Mouse (Mus musculus): ENCODE results near the gene Ppp1r12b. TPM values are rescaled to one million over a fixed set of nuclear protein-coding genes. Genes with fewer than 3 reads are reported as not detected.
A peak's percentile ranks its signal among the peaks of the same experiment; 100 is the strongest.

Ppp1r12b gene
- polyA plus RNA-seq, 1 experiment from 2014 or later, result 3.2 TPM

- H3K4me2 ChIP-seq (ENCODE audit: low read length), result no peak overlapping the region
- H3K9me3 ChIP-seq (replicated peaks; ENCODE audit: low read length), result no peaks in the 10 kb centered on the region
- H3K36me3 ChIP-seq (ENCODE audit: insufficient read depth, low read length), result peaks cover 18% of the 10 kb centered on the region; the same call in 1 of the 2 replicates
- H3K4me3 ChIP-seq (replicated peaks; ENCODE audit: low read depth, low read length), result no peak overlapping the region
- no peak for DNase-seq (ENCODE audit: low spot score)
- 72% methylated on average over 1 of the region's 1 CpGs for WGBS
- H3K9ac ChIP-seq (ENCODE audit: low read depth, low read length), result no peak overlapping the region
- peak; percentile 54 for TF ChIP-seq CTCF (IDR thresholded peaks at IDR 0.05; ENCODE audit: low read depth)
- no peaks in the 10 kb centered on the region for H3K4me1 ChIP-seq (replicated peaks; ENCODE audit: insufficient read depth, low read length)
- H3K27ac ChIP-seq, result no peak overlapping the region
- H3K27me3 ChIP-seq (ENCODE audit: insufficient read depth, low read length), result no peaks in the 10 kb centered on the region
- ATAC-seq (replicated peaks; ENCODE audit: low FRiP score, low read depth), result no peak
Measured at GRCm38 (mm10) chr1:134972920-134973319, 17.2 kb upstream of the Ppp1r12b start.

- Histone ChIP-seq H3K9ac (ENCODE audit: low read depth, low read length) (no peak overlapping the region), H3K27ac (no peak overlapping the region), H3K4me1 (replicated peaks; ENCODE audit: insufficient read depth, low read length) (no peaks in the 10 kb centered on the region), H3K4me3 (replicated peaks; ENCODE audit: low read depth, low read length) (no peak overlapping the region), H3K36me3 (ENCODE audit: insufficient read depth, low read length) (peaks cover 4% of the 10 kb centered on the region; the same call in 1 of the 2 replicates), H3K4me2 (ENCODE audit: low read length) (no peak overlapping the region), H3K27me3 (ENCODE audit: insufficient read depth, low read length) (no peaks in the 10 kb centered on the region), H3K9me3 (replicated peaks; ENCODE audit: low read length) (no peaks in the 10 kb centered on the region)
- 94% methylated on average over 2 of the region's 2 CpGs for WGBS
- ATAC-seq (replicated peaks; ENCODE audit: low FRiP score, low read depth) (no peak), DNase-seq (ENCODE audit: low spot score) (no peak)
- TF ChIP-seq CTCF (IDR thresholded peaks at IDR 0.05; ENCODE audit: low read depth), result no peak
Measured at GRCm38 (mm10) chr1:134965430-134965829, 9.7 kb upstream of the Ppp1r12b start.

GRCm38 (mm10) chr1:134962821-134963220 is 7.1 kb upstream of the Ppp1r12b start:
- Histone ChIP-seq H3K4me2 (ENCODE audit: low read length) (peak overlapping the region; percentile 73), H3K36me3 (ENCODE audit: insufficient read depth, low read length) (no peaks in the 10 kb centered on the region), H3K9ac (ENCODE audit: low read depth, low read length) (peak overlapping the region; percentile 68), H3K27me3 (ENCODE audit: insufficient read depth, low read length) (no peaks in the 10 kb centered on the region), H3K4me3 (replicated peaks; ENCODE audit: low read depth, low read length) (peak overlapping the region; percentile 73), H3K27ac (peak overlapping the region; percentile 50), H3K9me3 (replicated peaks; ENCODE audit: low read length) (no peaks in the 10 kb centered on the region), H3K4me1 (replicated peaks; ENCODE audit: insufficient read depth, low read length) (no peaks in the 10 kb centered on the region)
- peak; percentile 36 for DNase-seq (ENCODE audit: low spot score)
- WGBS, result 2% methylated on average over 11 of the region's 11 CpGs
- no peak for ATAC-seq (replicated peaks; ENCODE audit: low FRiP score, low read depth)
- TF ChIP-seq CTCF (IDR thresholded peaks at IDR 0.05; ENCODE audit: low read depth), result peak; percentile 53

- Histone ChIP-seq H3K9me3 (replicated peaks; ENCODE audit: low read length) (no peaks in the 10 kb centered on the region), H3K4me2 (ENCODE audit: low read length) (peak within 1 kb of the TSS; percentile 73), H3K4me3 (replicated peaks; ENCODE audit: low read depth, low read length) (peak within 1 kb of the TSS; percentile 73), H3K27ac (peak within 1 kb of the TSS; percentile 50), H3K36me3 (ENCODE audit: insufficient read depth, low read length) (no peaks in the 10 kb centered on the region), H3K27me3 (ENCODE audit: insufficient read depth, low read length) (no peaks in the 10 kb centered on the region), H3K4me1 (replicated peaks; ENCODE audit: insufficient read depth, low read length) (no peaks in the 10 kb centered on the region), H3K9ac (ENCODE audit: low read depth, low read length) (peak within 1 kb of the TSS; percentile 68)
- ATAC-seq (replicated peaks; ENCODE audit: low FRiP score, low read depth) (peak; percentile 99), DNase-seq (ENCODE audit: low spot score) (peak; percentile 97)
- 2% methylated on average over 50 of the region's 50 CpGs for WGBS
- no peak for TF ChIP-seq CTCF (IDR thresholded peaks at IDR 0.05; ENCODE audit: low read depth)
Measured at GRCm38 (mm10) chr1:134962053-134962803, 6.5 kb upstream of the Ppp1r12b start, which contains the start of gene Ube2t. Ube2t (plus strand) TSS chr1:134962565.

- H3K4me1 ChIP-seq (replicated peaks; ENCODE audit: insufficient read depth, low read length), result no peaks in the 10 kb centered on the region
- H3K27ac ChIP-seq, result no peak overlapping the region
- DNase-seq (ENCODE audit: low spot score) (peak; percentile 57), ATAC-seq (replicated peaks; ENCODE audit: low FRiP score, low read depth) (no peak)
- no peak overlapping the region for H3K4me3 ChIP-seq (replicated peaks; ENCODE audit: low read depth, low read length)
- H3K9me3 ChIP-seq (replicated peaks; ENCODE audit: low read length), result no peaks in the 10 kb centered on the region
- WGBS, result 53% methylated on average over 7 of the region's 7 CpGs
- peak; percentile 67 for TF ChIP-seq CTCF (IDR thresholded peaks at IDR 0.05; ENCODE audit: low read depth)
- H3K36me3 ChIP-seq (ENCODE audit: insufficient read depth, low read length), result no peaks in the 10 kb centered on the region
- no peaks in the 10 kb centered on the region for H3K27me3 ChIP-seq (ENCODE audit: insufficient read depth, low read length)
- H3K9ac ChIP-seq (ENCODE audit: low read depth, low read length), result no peak overlapping the region
- no peak overlapping the region for H3K4me2 ChIP-seq (ENCODE audit: low read length)
Measured at GRCm38 (mm10) chr1:134960634-134961033, 4.9 kb upstream of the Ppp1r12b start.

GRCm38 (mm10) chr1:134955050-134955636 is 599 bp downstream of the Ppp1r12b start:
- no peaks in the 10 kb centered on the region for H3K36me3 ChIP-seq (ENCODE audit: insufficient read depth, low read length)
- no peaks in the 10 kb centered on the region for H3K9me3 ChIP-seq (replicated peaks; ENCODE audit: low read length)
- DNase-seq (ENCODE audit: low spot score), result peak; percentile 9
- H3K4me1 ChIP-seq (replicated peaks; ENCODE audit: insufficient read depth, low read length), result no peaks in the 10 kb centered on the region
- H3K27ac ChIP-seq, result peak overlapping the region; percentile 79; the same call in 1 of the 2 replicates
- no peaks in the 10 kb centered on the region for H3K27me3 ChIP-seq (ENCODE audit: insufficient read depth, low read length)
- peak overlapping the region; percentile 91 for H3K4me3 ChIP-seq (replicated peaks; ENCODE audit: low read depth, low read length)
- H3K9ac ChIP-seq (ENCODE audit: low read depth, low read length), result peak overlapping the region; percentile 88
- no peak for TF ChIP-seq CTCF (IDR thresholded peaks at IDR 0.05; ENCODE audit: low read depth)
- ATAC-seq (replicated peaks; ENCODE audit: low FRiP score, low read depth), result peak; percentile 41
- H3K4me2 ChIP-seq (ENCODE audit: low read length), result peak overlapping the region; percentile 85
- 5% methylated on average over 16 of the region's 16 CpGs for WGBS
